Mouse (Mus musculus): ENCODE results near the gene Col4a4.

The Col4a4 gene

DNA sequence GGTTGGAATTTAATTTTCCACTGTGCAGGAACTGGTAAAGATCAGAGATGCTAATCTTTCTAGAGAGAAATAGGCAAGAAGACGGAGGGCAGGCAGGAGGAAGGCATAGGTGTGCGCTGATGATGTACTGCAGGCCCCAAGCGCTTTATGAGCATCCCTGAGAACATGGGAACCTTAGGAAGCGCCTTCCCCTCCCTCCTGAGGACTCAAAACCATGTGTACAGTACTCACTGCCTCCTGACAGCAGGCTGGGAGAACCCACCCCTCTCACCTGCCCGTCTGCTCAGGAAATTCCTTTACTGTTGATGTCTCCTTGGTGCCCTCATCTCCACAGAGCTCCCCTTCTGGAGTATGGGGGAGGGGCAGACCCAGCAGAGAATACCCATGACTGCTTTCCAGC, 175.1 kb downstream of the Col4a4 start:
- no peak for DNase-seq

DNA sequence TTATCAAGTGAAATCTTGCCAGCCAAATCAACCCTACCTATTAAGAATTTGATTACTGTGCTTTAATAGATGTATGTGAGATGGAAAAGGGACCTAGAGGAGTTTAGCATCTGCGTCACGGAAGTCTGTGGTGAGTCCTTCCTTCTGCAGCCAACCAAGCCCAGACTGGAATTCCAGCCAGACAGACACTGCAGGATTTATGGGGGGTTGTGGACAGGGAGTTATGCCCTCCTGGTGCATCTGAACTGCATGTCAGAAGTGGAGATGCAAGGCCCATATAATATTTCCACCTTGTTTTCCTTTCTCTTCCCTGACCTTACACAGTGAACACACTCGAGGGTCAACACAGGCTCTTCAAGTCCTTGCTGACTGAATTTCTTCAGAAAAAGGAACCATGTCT, 176.1 kb downstream of the Col4a4 start:
- no peak for DNase-seq

DNA sequence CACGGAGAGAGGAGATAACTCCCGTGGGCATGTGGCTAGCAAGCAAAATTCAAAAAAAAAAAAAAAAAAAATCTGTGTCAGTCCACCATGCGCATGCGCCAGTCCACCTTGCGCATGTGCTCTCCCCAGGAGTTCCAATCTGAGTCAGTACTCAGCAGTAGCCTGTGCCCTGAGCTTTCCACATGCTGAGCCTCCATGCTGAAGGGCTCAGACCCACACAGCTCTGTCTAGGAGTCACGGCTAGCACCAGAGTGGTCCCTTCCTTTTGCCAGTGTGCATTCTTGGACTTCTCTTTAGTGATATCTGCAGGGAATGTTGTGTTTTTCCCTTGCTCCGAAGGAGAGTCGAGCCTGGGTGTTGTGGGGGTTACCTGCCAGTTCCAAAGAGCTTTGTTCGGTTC, 177.4 kb downstream of the Col4a4 start:
- no peak for DNase-seq

DNA sequence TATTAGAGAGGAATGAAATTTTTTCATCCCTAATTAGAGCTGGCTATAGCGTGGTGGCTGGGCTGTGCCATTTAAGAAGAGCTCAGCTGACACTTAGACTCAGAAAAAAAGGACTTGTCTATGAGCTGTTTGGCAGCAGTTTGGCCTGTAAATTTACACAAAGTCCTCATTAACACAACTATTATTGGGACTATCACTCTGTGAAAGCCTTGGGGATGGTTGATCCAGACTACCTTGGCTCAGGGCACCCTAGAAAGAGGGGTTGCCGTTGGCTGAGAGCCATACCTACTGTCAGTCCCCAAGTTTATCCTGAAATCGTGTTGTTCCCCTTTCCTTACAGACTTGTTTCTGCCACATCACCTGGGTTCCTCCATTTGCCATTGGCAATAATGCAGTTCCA, 178.9 kb downstream of the Col4a4 start:
- no peak for DNase-seq

Data from cerebellum, postnatal 10 days (tissue).